Mouse (Mus musculus) cerebellum, postnatal 36 days (tissue): ENCODE data around the gene Foxn3.

Experiments
- DNase-seq, 2 experiments: peaks; one replicate each; pipeline ENCODE4 v3.0.0; 2021 to 2022; ENCODE audit warnings: mixed read lengths in 2 of 2

Foxn3 gene

GRCm38 (mm10) chr12:99320966-99321496 lies 242.4 kb downstream of the Foxn3 start:
- DNase-seq, result no peak

DNA sequence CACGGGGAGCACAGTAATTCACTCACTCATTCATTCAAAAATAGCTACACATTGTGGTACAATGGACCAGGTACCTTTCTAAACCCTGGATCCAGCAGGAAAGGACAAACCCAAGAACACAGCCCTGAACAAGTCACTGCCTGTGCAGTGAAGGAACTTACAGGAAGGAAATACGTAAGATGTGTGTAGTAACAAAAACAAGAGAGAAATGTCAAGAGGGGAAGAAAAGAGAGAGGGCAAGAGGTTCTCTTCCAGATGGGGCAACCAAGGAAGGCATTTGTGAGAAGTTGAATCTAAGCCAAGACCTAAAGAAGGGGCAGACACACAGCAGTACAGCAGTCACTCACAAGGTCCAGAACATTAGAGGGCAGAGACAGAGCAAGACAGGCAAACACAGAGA lies 243.5 kb downstream of the Foxn3 start:
- no peak for DNase-seq

DNA sequence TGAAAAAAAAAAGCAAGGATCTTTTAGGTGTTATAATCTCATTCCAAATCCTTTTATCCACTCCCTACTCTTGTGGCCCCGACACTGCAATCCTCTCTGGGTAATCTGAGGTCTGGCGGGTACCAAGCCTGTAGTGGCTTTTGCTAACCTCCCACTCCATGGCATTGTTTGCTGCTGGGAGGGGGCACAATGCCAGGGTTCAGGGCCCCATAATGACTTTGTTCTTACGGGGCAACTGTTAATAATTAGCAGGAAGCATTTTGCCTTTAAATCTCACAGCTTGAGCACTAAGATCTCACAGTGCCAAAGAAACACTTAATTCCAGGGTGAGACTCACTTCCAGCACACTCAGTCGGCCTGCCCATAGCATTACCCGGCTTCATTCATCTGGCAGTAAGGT lies 244.2 kb downstream of the Foxn3 start:
- DNase-seq, result no peak

- DNase-seq, result no peak
Measured at GRCm38 (mm10) chr12:99315931-99316330, 247.5 kb downstream of the Foxn3 start.

- no peak for DNase-seq
Measured at GRCm38 (mm10) chr12:99314817-99315216, 248.6 kb downstream of the Foxn3 start.

GRCm38 (mm10) chr12:99311303-99311702 lies 252.1 kb downstream of the Foxn3 start:
- DNase-seq, result no peak

GRCm38 (mm10) chr12:99309937-99310336 lies 253.4 kb downstream of the Foxn3 start:
- no peak for DNase-seq

- no peak for DNase-seq
Measured at GRCm38 (mm10) chr12:99308541-99309089, 254.8 kb downstream of the Foxn3 start.

GRCm38 (mm10) chr12:99306536-99307204 lies 256.7 kb downstream of the Foxn3 start:
- DNase-seq, result no peak

DNA sequence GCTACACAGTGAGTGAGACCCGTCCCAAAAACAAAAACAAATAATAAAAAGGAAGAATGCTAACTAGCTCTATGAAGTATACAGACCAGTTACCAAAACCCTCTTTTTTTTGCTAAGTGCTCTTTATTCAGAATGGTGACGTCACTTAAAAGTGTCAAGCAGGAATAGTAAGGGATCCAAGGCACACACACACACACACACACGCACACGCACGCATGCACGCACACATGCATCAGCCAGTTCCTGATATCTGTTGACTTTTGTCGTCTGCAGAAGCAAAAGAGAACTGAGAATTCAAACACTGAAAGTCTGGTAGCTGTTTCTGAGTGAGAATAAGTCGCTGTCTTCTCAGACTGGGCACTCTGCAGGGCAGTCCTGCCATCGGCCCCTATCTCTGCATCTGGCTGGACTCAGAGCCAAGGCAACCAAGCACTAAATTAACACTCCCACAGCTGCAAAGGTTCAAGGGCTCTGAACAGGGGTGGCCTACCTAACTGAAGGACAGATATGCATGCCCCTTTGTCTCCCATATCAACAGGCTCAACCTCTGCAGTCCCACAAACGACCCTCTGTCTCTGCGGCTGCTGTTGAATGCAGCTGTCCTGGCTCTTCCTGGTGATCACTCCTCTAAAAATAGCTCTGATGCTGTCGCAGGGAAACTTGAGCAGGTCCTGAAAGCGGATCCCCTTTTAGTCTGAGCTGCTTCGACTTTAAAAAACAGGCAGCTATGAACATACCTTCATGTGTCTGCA lies 257.4 kb downstream of the Foxn3 start:
- DNase-seq, result no peak

GRCm38 (mm10) chr12:99305324-99305723 lies 258.1 kb downstream of the Foxn3 start:
- DNase-seq, result no peak

DNA sequence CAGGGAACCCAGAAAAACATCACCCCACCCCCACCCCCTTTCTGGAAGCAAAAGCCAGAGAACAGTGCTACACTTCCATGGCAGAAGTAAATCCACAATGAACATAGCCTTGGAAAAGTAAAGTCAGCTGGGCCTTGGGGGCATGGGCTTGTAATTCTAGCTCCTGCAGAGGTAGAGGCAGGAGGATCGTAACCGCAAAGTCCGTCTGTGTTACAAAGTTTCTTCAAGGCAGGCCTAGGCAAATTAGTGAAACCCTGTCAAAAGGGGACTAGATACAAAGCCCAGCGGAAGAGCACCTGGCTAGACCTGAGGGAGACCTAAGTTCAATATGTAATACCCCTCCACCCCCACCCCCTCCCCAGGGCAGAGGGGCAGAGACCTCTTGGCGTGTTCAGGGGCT lies 259.3 kb downstream of the Foxn3 start:
- DNase-seq, result no peak

- DNase-seq, result no peak
Measured at GRCm38 (mm10) chr12:99303581-99303980, 259.8 kb downstream of the Foxn3 start.

DNA sequence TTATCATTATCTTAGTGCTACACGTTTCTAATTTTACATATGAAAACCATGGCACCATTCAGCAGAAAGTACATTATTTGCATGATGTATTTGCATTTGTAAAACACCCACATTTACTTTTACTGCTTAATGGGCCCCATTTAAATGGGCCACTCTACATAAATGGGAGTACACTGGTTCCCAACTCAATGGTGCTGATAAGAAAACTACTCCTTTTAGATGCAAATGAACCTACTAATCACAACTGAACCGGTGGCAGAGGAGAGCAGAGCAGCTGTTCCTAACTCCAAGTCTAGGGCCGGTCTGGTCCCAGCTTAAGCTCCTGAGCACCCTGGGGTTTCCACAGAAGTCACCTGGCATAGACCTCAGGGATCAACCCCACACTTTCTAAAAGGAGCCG lies 263.5 kb downstream of the Foxn3 start:
- DNase-seq, result no peak

GRCm38 (mm10) chr12:99298851-99299600 lies 264.4 kb downstream of the Foxn3 start:
- no peak for DNase-seq

GRCm38 (mm10) chr12:99298242-99298641 lies 265.1 kb downstream of the Foxn3 start:
- DNase-seq, result no peak

- no peak for DNase-seq
Measured at GRCm38 (mm10) chr12:99297792-99298191, 265.6 kb downstream of the Foxn3 start.

GRCm38 (mm10) chr12:99293532-99293931 lies 269.9 kb downstream of the Foxn3 start:
- no peak for DNase-seq

- DNase-seq, result no peak
Measured at GRCm38 (mm10) chr12:99292152-99292551, 271.2 kb downstream of the Foxn3 start.

- DNase-seq, result no peak
Measured at GRCm38 (mm10) chr12:99287081-99287480, 276.3 kb downstream of the Foxn3 start.

- DNase-seq, result peak; percentile 36 to 55
Measured at GRCm38 (mm10) chr12:99286662-99287061, 276.7 kb downstream of the Foxn3 start.

GRCm38 (mm10) chr12:99285656-99286055 lies 277.7 kb downstream of the Foxn3 start:
- DNase-seq, result no peak

DNA sequence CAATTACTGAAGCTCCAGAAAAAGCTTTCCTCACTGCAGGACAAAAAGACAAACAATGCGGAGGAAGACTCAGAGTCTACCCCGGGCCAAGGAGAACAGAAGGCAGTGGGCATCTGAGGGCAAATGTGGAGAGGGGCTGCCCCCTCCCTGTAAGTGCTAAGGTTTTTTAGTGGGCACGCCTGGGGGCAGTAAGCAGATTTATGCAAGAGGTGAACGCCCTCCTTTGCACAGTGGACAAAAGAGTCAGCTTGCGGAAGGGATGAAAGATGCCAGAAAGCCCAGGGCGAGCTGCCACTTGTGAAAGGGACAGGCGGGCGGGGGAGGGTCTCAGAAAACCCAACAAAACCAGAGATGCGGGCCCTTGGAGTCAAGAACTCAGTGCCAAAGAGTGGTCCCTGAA lies 278.2 kb downstream of the Foxn3 start:
- DNase-seq, result peak; percentile 50 to 57
